Mouse (Mus musculus): ENCODE data around the gene Smarcb1. TPM values are rescaled to one million over a fixed set of nuclear protein-coding genes. Genes with fewer than 3 reads are reported as not detected.

Gene Smarcb1
- 77.3 and 83.6 TPM in 2 replicates for polyA plus RNA-seq (2015; fragmentation: Nextera tagmentation; extraction: Ambion mirVana)

GRCm38 (mm10) chr10:75921026-75921725 lies at the start of gene Smarcb1:
TSS of gene Smarcb1 (minus strand) at chr10:75921617.

GRCm38 (mm10) chr10:75954381-75954811 lies 33.0 kb upstream of the Smarcb1 start, which contains the start of gene Gm5134:
TSS of gene Gm5134 (plus strand) at chr10:75954514.

GRCm38 (mm10) chr10:75942736-75943477 lies 21.5 kb upstream of the Smarcb1 start, which contains the start of gene Vpreb3:
TSS of gene Vpreb3 (plus strand) at chr10:75943057.

GRCm38 (mm10) chr10:75940520-75940919 lies 19.1 kb upstream of the Smarcb1 start, which contains the start of gene Gm867:
TSS of gene Gm867 (minus strand) at chr10:75940672.

GRCm38 (mm10) chr10:75935680-75936541 lies 14.5 kb upstream of the Smarcb1 start, which contains the start of gene Mmp11:
TSS of gene Mmp11 (minus strand) at chr10:75936496.

GRCm38 (mm10) chr10:75932891-75933290 lies 11.5 kb upstream of the Smarcb1 start, which contains the start of gene Chchd10:
TSS of gene Chchd10 (plus strand) at chr10:75933130.

GRCm38 (mm10) chr10:75893089-75893750 lies 28.2 kb downstream of the Smarcb1 start, which contains the start of gene Derl3:
TSS of gene Derl3 (plus strand) at chr10:75893413.

GRCm38 (mm10) chr10:75859786-75860470 lies 61.5 kb downstream of the Smarcb1 start, which contains the start of gene Mif:
TSS of gene Mif (minus strand) at chr10:75860240.

Other genes with a start within 250 kb of the Smarcb1 start
- 17.0 and 18.6 TPM in 2 replicates for gene Cabin1, start 157.3 kb downstream of the Smarcb1 start, polyA plus RNA-seq (2015; fragmentation: Nextera tagmentation; extraction: Ambion mirVana)
- gene Ddt, start 148.2 kb downstream of the Smarcb1 start, polyA plus RNA-seq (2015; fragmentation: Nextera tagmentation; extraction: Ambion mirVana), result 45.8 and 51.8 TPM in 2 replicates
- 0.28 and 1.0 TPM in 2 replicates for gene Gm20441, start 140.7 kb downstream of the Smarcb1 start, polyA plus RNA-seq (2015; fragmentation: Nextera tagmentation; extraction: Ambion mirVana)
- gene Gstt3, start 140.2 kb downstream of the Smarcb1 start, polyA plus RNA-seq (2015; fragmentation: Nextera tagmentation; extraction: Ambion mirVana), result 60.8 and 65.5 TPM in 2 replicates
- gene Gstt1, start 123.0 kb downstream of the Smarcb1 start, polyA plus RNA-seq (2015; fragmentation: Nextera tagmentation; extraction: Ambion mirVana), result 49.2 and 49.8 TPM in 2 replicates
- not detected in 2 replicates for gene Gstt4, start 99.1 kb downstream of the Smarcb1 start, polyA plus RNA-seq (2015; fragmentation: Nextera tagmentation; extraction: Ambion mirVana)
- 21.6 and 26.6 TPM in 2 replicates for gene Gstt2, start 84.2 kb downstream of the Smarcb1 start, polyA plus RNA-seq (2015; fragmentation: Nextera tagmentation; extraction: Ambion mirVana)
- 1,044 and 1,157 TPM in 2 replicates for gene Mif, start 61.4 kb downstream of the Smarcb1 start, polyA plus RNA-seq (2015; fragmentation: Nextera tagmentation; extraction: Ambion mirVana)
- gene Derl3, start 28.2 kb downstream of the Smarcb1 start, polyA plus RNA-seq (2015; fragmentation: Nextera tagmentation; extraction: Ambion mirVana), result 0.48 and 1.1 TPM in 2 replicates
- 120 and 128 TPM in 2 replicates for gene Chchd10, start 11.5 kb upstream of the Smarcb1 start, polyA plus RNA-seq (2015; fragmentation: Nextera tagmentation; extraction: Ambion mirVana)
- gene Mmp11, start 14.9 kb upstream of the Smarcb1 start, polyA plus RNA-seq (2015; fragmentation: Nextera tagmentation; extraction: Ambion mirVana), result 14.1 and 14.9 TPM in 2 replicates
- gene Gm867, start 19.1 kb upstream of the Smarcb1 start, polyA plus RNA-seq (2015; fragmentation: Nextera tagmentation; extraction: Ambion mirVana), result 0.29 TPM in 1 of 2 replicates, not detected in the other
- gene Vpreb3, start 21.4 kb upstream of the Smarcb1 start, polyA plus RNA-seq (2015; fragmentation: Nextera tagmentation; extraction: Ambion mirVana), result 0.36 TPM in 1 of 2 replicates, not detected in the other
- not detected in 2 replicates for gene Gm5134, start 32.9 kb upstream of the Smarcb1 start, polyA plus RNA-seq (2015; fragmentation: Nextera tagmentation; extraction: Ambion mirVana)
- gene Zfp280b, start 111.0 kb upstream of the Smarcb1 start, polyA plus RNA-seq (2015; fragmentation: Nextera tagmentation; extraction: Ambion mirVana), result 11.1 and 11.6 TPM in 2 replicates
- not detected in 2 replicates for gene Slc5a4b, start 189.3 kb upstream of the Smarcb1 start, polyA plus RNA-seq (2015; fragmentation: Nextera tagmentation; extraction: Ambion mirVana)
- not detected in 2 replicates for gene Slc5a4a, start 225.8 kb upstream of the Smarcb1 start, polyA plus RNA-seq (2015; fragmentation: Nextera tagmentation; extraction: Ambion mirVana)